ENCODE assay signal across 8 mouse cellular contexts in genomic region chr4:82530875-82531353, GRCm38 (mm10).
DNase-seq lines count a peak whose midpoint lies in the region; ATAC-seq lines count a peak whose summit lies in the region.

No protein-coding gene starts in this region.

- no peaks in the 10 kb centered on the region for H3K9me3 ChIP-seq in midbrain, embryonic 10.5 days (replicated peaks)
- no peaks in the 10 kb centered on the region for H3K9me3 ChIP-seq in midbrain, embryonic 11.5 days (ENCODE audit: control insufficient read depth, low read length)
- H3K9me3 ChIP-seq in kidney, embryonic 15.5 days (replicated peaks): no peaks in the 10 kb centered on the region
- H3K9me3 ChIP-seq in midbrain, embryonic 15.5 days: no peaks in the 10 kb centered on the region

- H3K36me3 ChIP-seq in midbrain, embryonic 10.5 days: no peaks in the 10 kb centered on the region
- H3K36me3 ChIP-seq in midbrain, embryonic 11.5 days (ENCODE audit: control insufficient read depth, insufficient read depth, low read length): no peaks in the 10 kb centered on the region
- no peaks in the 10 kb centered on the region for H3K36me3 ChIP-seq in kidney, embryonic 15.5 days
- no peaks in the 10 kb centered on the region for H3K36me3 ChIP-seq in midbrain, embryonic 15.5 days (replicated peaks)

- no peak overlapping the region for H3K4me2 ChIP-seq in midbrain, embryonic 11.5 days
- no peak overlapping the region for H3K4me2 ChIP-seq in kidney, embryonic 15.5 days
- H3K4me2 ChIP-seq in midbrain, embryonic 15.5 days: no peak overlapping the region

- 61% methylated on average over 3 of the region's 3 CpGs for WGBS in midbrain, embryonic 10.5 days
- 78% methylated on average over 3 of the region's 3 CpGs for WGBS in midbrain, embryonic 11.5 days
- WGBS in kidney, embryonic 15.5 days: 31% methylated on average over 3 of the region's 3 CpGs
- 76% methylated on average over 3 of the region's 3 CpGs for WGBS in midbrain, embryonic 15.5 days

- intact Hi-C loops in left cerebral cortex, postnatal 25 days (cut with DNase I): no loop called here

- H3K4me1 ChIP-seq in midbrain, embryonic 10.5 days: peaks cover 26% of the 10 kb centered on the region
- peaks cover 11% of the 10 kb centered on the region; the same call in 1 of the 2 replicates for H3K4me1 ChIP-seq in midbrain, embryonic 11.5 days (ENCODE audit: control insufficient read depth, insufficient read depth, low read length)
- H3K4me1 ChIP-seq in kidney, embryonic 15.5 days: peaks cover 29% of the 10 kb centered on the region
- H3K4me1 ChIP-seq in midbrain, embryonic 15.5 days: peaks cover 20% of the 10 kb centered on the region

- ATAC-seq in midbrain, embryonic 11.5 days (ENCODE audit: low FRiP score): no peak
- ATAC-seq in kidney, embryonic 15.5 days (replicated peaks; ENCODE audit: low FRiP score): peak; percentile 79
- ATAC-seq in midbrain, embryonic 15.5 days (replicated peaks): no peak

- H3K27ac ChIP-seq in midbrain, embryonic 10.5 days (replicated peaks): 0 out of 2 replicates have a peak overlapping the region, but pooled peaks have one; percentile 17
- no peak overlapping the region for H3K27ac ChIP-seq in midbrain, embryonic 11.5 days (ENCODE audit: low read depth, low read length)
- H3K27ac ChIP-seq in kidney, embryonic 15.5 days: peak overlapping the region; percentile 78
- H3K27ac ChIP-seq in midbrain, embryonic 15.5 days: peak overlapping the region; percentile 83

- no peak for DNase-seq in midbrain, embryonic 10.5 days (ENCODE audit: low spot score)
- no peak for DNase-seq in midbrain, embryonic 11.5 days (ENCODE audit: low spot score, missing footprints)
- DNase-seq in heart, adult 8-10 months (ENCODE audit: low spot score): peak; percentile 83
- DNase-seq in left cerebral cortex, postnatal 25 days (ENCODE audit: low spot score in 2 of 2): no peak
- DNase-seq in layer of hippocampus, postnatal 14 days (ENCODE audit: low spot score in 2 of 2): no peak
- DNase-seq in thymus, postnatal 36 days: no peak

- H3K4me3 ChIP-seq in midbrain, embryonic 10.5 days: no peak overlapping the region
- no peak overlapping the region for H3K4me3 ChIP-seq in midbrain, embryonic 11.5 days (ENCODE audit: low read depth, low read length)
- no peak overlapping the region for H3K4me3 ChIP-seq in kidney, embryonic 15.5 days (replicated peaks)
- no peak overlapping the region for H3K4me3 ChIP-seq in midbrain, embryonic 15.5 days

- no peak overlapping the region for H3K9ac ChIP-seq in midbrain, embryonic 11.5 days (ENCODE audit: low read length)
- H3K9ac ChIP-seq in kidney, embryonic 15.5 days: no peak overlapping the region
- H3K9ac ChIP-seq in midbrain, embryonic 15.5 days: no peak overlapping the region

- H3K27me3 ChIP-seq in midbrain, embryonic 10.5 days (ENCODE audit: low read depth, poor library complexity, severe bottlenecking): peaks cover 56% of the 10 kb centered on the region
- H3K27me3 ChIP-seq in midbrain, embryonic 11.5 days (ENCODE audit: control insufficient read depth, insufficient read depth, low read length): peaks cover 13% of the 10 kb centered on the region
- H3K27me3 ChIP-seq in kidney, embryonic 15.5 days: peaks cover 25% of the 10 kb centered on the region
- H3K27me3 ChIP-seq in midbrain, embryonic 15.5 days (replicated peaks): peaks cover 8% of the 10 kb centered on the region
